In the genomic region with DNA sequence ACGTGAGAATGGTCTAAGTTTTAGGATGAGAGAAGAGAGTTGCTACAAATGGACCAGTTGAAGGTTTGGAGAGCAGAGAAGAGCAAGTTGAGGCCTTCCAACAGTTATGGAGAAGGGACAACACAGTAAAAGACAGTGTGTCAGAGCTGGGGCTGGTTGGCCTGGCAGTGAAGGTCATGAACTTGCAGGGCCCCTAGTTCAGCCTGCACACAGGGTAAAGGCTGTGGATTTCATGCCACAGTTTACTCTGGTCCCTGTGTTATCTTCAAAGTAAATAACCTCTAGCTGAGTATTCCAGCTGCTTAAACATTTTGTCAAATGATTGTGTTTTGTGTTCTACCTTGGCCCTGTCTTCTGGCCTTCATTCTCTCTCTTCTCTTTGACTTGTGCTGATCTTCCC, we compare ENCODE assay signal across 24 mouse cellular contexts. TPM values are rescaled to one million over a fixed set of nuclear protein-coding genes. Genes with fewer than 3 reads are reported as not detected.
"Had no signal": no experiment of that assay in that cellular context is flagged by ENCODE, and none has a peak within 500 bp of the region (broad histone marks: within the 10 kb centered on the region; RNA-seq: fewer than 3 reads in every experiment).

No protein-coding gene starts in this region.

- H3K36me3 ChIP-seq: intestine, embryonic 15.5 days; kidney, embryonic 15.5 days; limb, embryonic 10.5 days; limb, embryonic 13.5 days; liver, embryonic 15.5 days; lung, embryonic 15.5 days; midbrain, embryonic 10.5 days; midbrain, embryonic 13.5 days; neural tube, embryonic 13.5 days had no signal

- H3K9ac ChIP-seq: kidney, embryonic 15.5 days; limb, embryonic 13.5 days; liver, embryonic 15.5 days; lung, embryonic 15.5 days; midbrain, embryonic 13.5 days had no signal

- ATAC-seq: intestine, embryonic 15.5 days had no signal

- H3K4me1 ChIP-seq: liver, embryonic 15.5 days had no signal

- DNase-seq: kidney, adult 11 months; kidney, adult 8-10 months; kidney, postnatal 10 days; kidney, postnatal 36 days; layer of hippocampus, adult 9-11 months; lung, postnatal 10 days; lung, postnatal 36 days; retina, postnatal 1 day; thymus, adult 2 months; thymus, postnatal 14 days; thymus, postnatal 4 days had no signal

- H3K27ac ChIP-seq: intestine, embryonic 15.5 days; kidney, embryonic 15.5 days; limb, embryonic 10.5 days; limb, embryonic 13.5 days; liver, embryonic 15.5 days; lung, embryonic 15.5 days; midbrain, embryonic 10.5 days; midbrain, embryonic 13.5 days; neural tube, embryonic 13.5 days had no signal

- H3K9me3 ChIP-seq: intestine, embryonic 15.5 days; kidney, embryonic 15.5 days; limb, embryonic 10.5 days; limb, embryonic 13.5 days; liver, embryonic 15.5 days; lung, embryonic 15.5 days; midbrain, embryonic 13.5 days; neural tube, embryonic 13.5 days had no signal

- H3K4me3 ChIP-seq: megakaryocyte, embryonic 14.5 days; myocyte had no signal

RNA-seq across cellular contexts. Expression of a gene that starts 0.9 kb away (rescaled TPM):
- total RNA-seq: monocyte, adult 5-6 weeks; neutrophil, adult 5-6 weeks had no signal
- polyA plus RNA-seq: myocyte had no signal
